ENCODE assay signal across 7 mouse cellular contexts in the genomic region with DNA sequence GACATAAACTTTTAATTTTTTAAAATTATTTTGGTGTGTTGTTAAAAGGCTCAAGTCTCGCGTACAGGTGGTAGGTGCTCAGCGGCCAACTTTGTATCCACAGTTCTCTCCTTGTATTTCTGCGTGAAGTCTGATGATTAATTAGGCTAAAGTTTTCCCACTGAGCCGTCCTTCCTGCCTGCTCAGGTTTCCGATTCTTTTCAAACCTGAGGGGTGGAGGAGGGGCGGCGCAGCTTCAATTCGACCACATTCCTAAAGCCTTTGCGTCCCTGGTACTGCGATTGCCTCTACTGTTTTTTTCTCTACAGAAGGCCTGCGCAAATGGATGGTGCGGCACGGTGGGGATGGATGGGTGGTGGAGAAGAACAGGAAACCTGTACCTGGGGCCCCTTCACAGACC. TPM values are rescaled to one million over a fixed set of nuclear protein-coding genes. Genes with fewer than 3 reads are reported as not detected.
DNase-seq lines count a peak whose midpoint lies in the region; ATAC-seq and TF ChIP-seq lines count a peak whose summit lies in the region.

No protein-coding gene starts in this region.

- H3K4me1 ChIP-seq in hindbrain, embryonic 12.5 days, result peaks cover 17% of the 10 kb centered on the region
- H3K4me1 ChIP-seq in neural tube, embryonic 15.5 days, result peaks cover 22% of the 10 kb centered on the region
- H3K4me1 ChIP-seq in intestine, embryonic 15.5 days (replicated peaks), result peaks cover 5% of the 10 kb centered on the region; the same call in 1 of the 2 replicates

- WGBS in hindbrain, embryonic 12.5 days, result 5% methylated on average over 14 of the region's 14 CpGs
- WGBS in neural tube, embryonic 15.5 days, result 9% methylated on average over 14 of the region's 14 CpGs
- WGBS in intestine, embryonic 15.5 days, result 10% methylated on average over 14 of the region's 14 CpGs

- no peak overlapping the region; the same call in 1 of the 2 replicates for H3K9ac ChIP-seq in hindbrain, embryonic 12.5 days
- H3K9ac ChIP-seq in neural tube, embryonic 15.5 days (replicated peaks), result no peak overlapping the region
- no peak overlapping the region for H3K9ac ChIP-seq in intestine, embryonic 15.5 days

- no peaks in the 10 kb centered on the region for H3K9me3 ChIP-seq in hindbrain, embryonic 12.5 days (replicated peaks)
- no peaks in the 10 kb centered on the region for H3K9me3 ChIP-seq in neural tube, embryonic 15.5 days (replicated peaks)
- no peaks in the 10 kb centered on the region for H3K9me3 ChIP-seq in intestine, embryonic 15.5 days

- peaks cover 27% of the 10 kb centered on the region for H3K27me3 ChIP-seq in hindbrain, embryonic 12.5 days
- no peaks in the 10 kb centered on the region; the same call in 1 of the 2 replicates for H3K27me3 ChIP-seq in neural tube, embryonic 15.5 days (replicated peaks)
- H3K27me3 ChIP-seq in intestine, embryonic 15.5 days (replicated peaks), result peaks cover 13% of the 10 kb centered on the region

- no peak for DNase-seq in left cerebral cortex, adult 2 months (ENCODE audit: extremely low spot score in 1 of 2, low spot score in 2 of 2)
- no peak for DNase-seq in left cerebral cortex, postnatal 25 days (ENCODE audit: low spot score in 2 of 2)
- DNase-seq in embryo, embryonic 11 days, result peak; percentile 72

- peak overlapping the region; percentile 90 for H3K4me2 ChIP-seq in hindbrain, embryonic 12.5 days (replicated peaks)
- H3K4me2 ChIP-seq in neural tube, embryonic 15.5 days, result peak overlapping the region; percentile 94
- H3K4me2 ChIP-seq in intestine, embryonic 15.5 days (replicated peaks), result no peak overlapping the region; the same call in 1 of the 2 replicates

- no peak for ATAC-seq in hindbrain, embryonic 12.5 days (ENCODE audit: low FRiP score)
- ATAC-seq in neural tube, embryonic 15.5 days (ENCODE audit: low FRiP score), result no peak
- ATAC-seq in granulocyte monocyte progenitor cell, adult 5-6 weeks (replicated peaks; ENCODE audit: poor library complexity, severe bottlenecking), result no peak
- no peak for ATAC-seq in intestine, embryonic 15.5 days

- H3K36me3 ChIP-seq in hindbrain, embryonic 12.5 days, result no peaks in the 10 kb centered on the region
- H3K36me3 ChIP-seq in neural tube, embryonic 15.5 days, result no peaks in the 10 kb centered on the region
- H3K36me3 ChIP-seq in intestine, embryonic 15.5 days, result no peaks in the 10 kb centered on the region

- intact Hi-C loops in left cerebral cortex, adult 2 months (cut with DNase I), result no loop called here
- intact Hi-C loops in left cerebral cortex, postnatal 25 days (cut with DNase I), result no loop called here

- TF ChIP-seq CTCF in left cerebral cortex, adult 2 months (IDR thresholded peaks at IDR 0.05), result no peak

- peak overlapping the region; percentile 78; the same call in 1 of the 2 replicates for H3K4me3 ChIP-seq in left cerebral cortex, adult 2 months
- H3K4me3 ChIP-seq in hindbrain, embryonic 12.5 days, result no peak overlapping the region
- no peak overlapping the region for H3K4me3 ChIP-seq in neural tube, embryonic 15.5 days (replicated peaks)
- no peak overlapping the region for H3K4me3 ChIP-seq in intestine, embryonic 15.5 days (replicated peaks)

- H3K27ac ChIP-seq in left cerebral cortex, adult 2 months, result no peak overlapping the region; the same call in 1 of the 2 replicates
- no peak overlapping the region for H3K27ac ChIP-seq in hindbrain, embryonic 12.5 days
- H3K27ac ChIP-seq in neural tube, embryonic 15.5 days (replicated peaks), result no peak overlapping the region
- no peak overlapping the region for H3K27ac ChIP-seq in intestine, embryonic 15.5 days

RNA-seq across cellular contexts. Expression of gene Fbxo27, which starts 1.8 kb away (rescaled TPM):
- 10 to 100 TPM; 24.6 to 26.2 TPM for total RNA-seq in left cerebral cortex, adult 2 months (2021)
- total RNA-seq in left cerebral cortex, postnatal 25 days (2021), result 10 to 100 TPM; 21.6 to 21.8 TPM
- 7.0 and 8.9 TPM in 2 replicates for polyA plus RNA-seq in hindbrain, embryonic 12.5 days (2016; fragmentation: Nextera tagmentation; extraction: Ambion mirVana)
- 10.2 and 10.5 TPM in 2 replicates for polyA plus RNA-seq in neural tube, embryonic 15.5 days (2015; fragmentation: Nextera tagmentation; extraction: Ambion mirVana)
- 4.3 TPM in 1 of 2 replicates, not detected in the other for total RNA-seq in granulocyte monocyte progenitor cell, adult 5-6 weeks (2014; fragmentation: Nextera tagmentation)
- total RNA-seq in granulocyte monocyte progenitor cell, adult 5-6 weeks (2017), result 0.17 TPM in 1 of 2 replicates, not detected in the other
- 2.9 and 3.1 TPM in 2 replicates for polyA plus RNA-seq in intestine, embryonic 15.5 days (2015; fragmentation: Nextera tagmentation; extraction: Ambion mirVana)

RNA-seq across cellular contexts. Expression of gene Fbxo17, which starts 22.2 kb away (rescaled TPM):
- total RNA-seq in left cerebral cortex, adult 2 months (2021), result 1 to 10 TPM; 1.9 to 2.2 TPM
- 1 to 10 TPM in 1 of 2 experiments, under 1 TPM in 1; 0.76 to 1.3 TPM for total RNA-seq in left cerebral cortex, postnatal 25 days (2021)
- polyA plus RNA-seq in hindbrain, embryonic 12.5 days (2016; fragmentation: Nextera tagmentation; extraction: Ambion mirVana), result 8.5 and 11.1 TPM in 2 replicates
- polyA plus RNA-seq in neural tube, embryonic 15.5 days (2015; fragmentation: Nextera tagmentation; extraction: Ambion mirVana), result 5.4 and 6.3 TPM in 2 replicates
- 1.3 and 3.3 TPM in 2 replicates for total RNA-seq in granulocyte monocyte progenitor cell, adult 5-6 weeks (2014; fragmentation: Nextera tagmentation)
- total RNA-seq in granulocyte monocyte progenitor cell, adult 5-6 weeks (2017), result 1.3 and 2.1 TPM in 2 replicates
- polyA plus RNA-seq in intestine, embryonic 15.5 days (2015; fragmentation: Nextera tagmentation; extraction: Ambion mirVana), result 6.6 and 6.7 TPM in 2 replicates

RNA-seq across cellular contexts. Expression of gene Mrps12, which starts 47.2 kb away (rescaled TPM):
- total RNA-seq in left cerebral cortex, adult 2 months (2021), result 10 to 100 TPM; 58.3 to 69.0 TPM
- 10 to 100 TPM; 60.3 to 67.4 TPM for total RNA-seq in left cerebral cortex, postnatal 25 days (2021)
- polyA plus RNA-seq in hindbrain, embryonic 12.5 days (2016; fragmentation: Nextera tagmentation; extraction: Ambion mirVana), result 107 and 116 TPM in 2 replicates
- polyA plus RNA-seq in neural tube, embryonic 15.5 days (2015; fragmentation: Nextera tagmentation; extraction: Ambion mirVana), result 116 and 124 TPM in 2 replicates
- total RNA-seq in granulocyte monocyte progenitor cell, adult 5-6 weeks (2014; fragmentation: Nextera tagmentation), result 125 and 177 TPM in 2 replicates
- total RNA-seq in granulocyte monocyte progenitor cell, adult 5-6 weeks (2017), result 33.2 and 41.8 TPM in 2 replicates
- polyA plus RNA-seq in intestine, embryonic 15.5 days (2015; fragmentation: Nextera tagmentation; extraction: Ambion mirVana), result 136 and 143 TPM in 2 replicates

RNA-seq across cellular contexts. Expression of gene Sars2, which starts 47.4 kb away (rescaled TPM):
- 10 to 100 TPM; 13.0 to 13.9 TPM for total RNA-seq in left cerebral cortex, adult 2 months (2021)
- 10 to 100 TPM; 13.1 to 14.4 TPM for total RNA-seq in left cerebral cortex, postnatal 25 days (2021)
- polyA plus RNA-seq in hindbrain, embryonic 12.5 days (2016; fragmentation: Nextera tagmentation; extraction: Ambion mirVana), result 25.7 and 28.0 TPM in 2 replicates
- polyA plus RNA-seq in neural tube, embryonic 15.5 days (2015; fragmentation: Nextera tagmentation; extraction: Ambion mirVana), result 19.7 and 23.3 TPM in 2 replicates
- 19.6 and 21.6 TPM in 2 replicates for total RNA-seq in granulocyte monocyte progenitor cell, adult 5-6 weeks (2014; fragmentation: Nextera tagmentation)
- total RNA-seq in granulocyte monocyte progenitor cell, adult 5-6 weeks (2017), result 10.4 and 12.4 TPM in 2 replicates
- polyA plus RNA-seq in intestine, embryonic 15.5 days (2015; fragmentation: Nextera tagmentation; extraction: Ambion mirVana), result 22.6 and 25.1 TPM in 2 replicates

Comparison
In these comparisons a context has a peak if more than half of its experiments do, and no peak if none do; other contexts are left out.
1. RNA of gene Fbxo27, which starts 1.8 kb away (total RNA-seq): 24.6 to 26.2 TPM in left cerebral cortex, adult 2 months and 21.6 to 21.8 TPM in left cerebral cortex, postnatal 25 days; 0.17 to 4.3 TPM in granulocyte monocyte progenitor cell, adult 5-6 weeks; every median in the first group is over 4 times any median in the second.